Mouse (Mus musculus) MEL (cell line): ENCODE results near the gene Lrrc23.

Experiments
- EP300 ChIP-seq, 2 experiments: IDR thresholded peaks; 2 replicates each; pipeline ENCODE4 v1.6.1; 2011; ENCODE audit warnings: improper control_type of control experiment in 2 of 2, low read length in 2 of 2, low read depth in 1 of 2, mild to moderate bottlenecking in 1 of 2
- MYB ChIP-seq: IDR thresholded peaks from 2 replicates; pipeline ENCODE4 v1.6.1; 2011; ENCODE audit warnings: mild to moderate bottlenecking, low read depth, low read length, improper control_type of control experiment
- POLR2A ChIP-seq, 2 experiments: IDR thresholded peaks; 2 replicates each; pipeline ENCODE4 v1.6.1; 2011 to 2012; ENCODE audit warnings: low read length in 2 of 2, mild to moderate bottlenecking in 2 of 2, control low read depth in 1 of 2, improper control_type of control experiment in 1 of 2, low read depth in 1 of 2, moderate library complexity in 1 of 2; ENCODE audit not compliant: control insufficient read depth in 1 of 2, insufficient read depth in 1 of 2, poor library complexity in 1 of 2
- RAD21 ChIP-seq: IDR thresholded peaks from 2 replicates; pipeline ENCODE4 v1.6.1; 2011; ENCODE audit warnings: mild to moderate bottlenecking, low read depth, low read length, improper control_type of control experiment
- USF1 ChIP-seq: IDR thresholded peaks from 2 replicates; pipeline ENCODE4 v1.6.1; 2014; ENCODE audit warnings: low read depth, mild to moderate bottlenecking, inconsistent platforms, low read length, improper control_type of control experiment, moderate library complexity

GRCm38 (mm10) chr6:124756652-124757350 is 22.7 kb downstream of the Lrrc23 start:
- TF ChIP-seq USF1 = no peak
- TF ChIP-seq POLR2A (IDR thresholded peaks at IDR 0.05; ENCODE audit: control insufficient read depth in 1 of 2, insufficient read depth in 1 of 2, low read depth in 1 of 2, low read length in 2 of 2, poor library complexity in 1 of 2) = peak; percentile 22 to 47; a peak in 2 of 4 replicates
- TF ChIP-seq RAD21 = no peak
- no peak for TF ChIP-seq MYB
- TF ChIP-seq EP300 (IDR thresholded peaks at IDR 0.05; ENCODE audit: low read depth in 1 of 2, low read length in 2 of 2) = no peak
